8 mouse cellular contexts compared by ENCODE assay signal in the genomic region with DNA sequence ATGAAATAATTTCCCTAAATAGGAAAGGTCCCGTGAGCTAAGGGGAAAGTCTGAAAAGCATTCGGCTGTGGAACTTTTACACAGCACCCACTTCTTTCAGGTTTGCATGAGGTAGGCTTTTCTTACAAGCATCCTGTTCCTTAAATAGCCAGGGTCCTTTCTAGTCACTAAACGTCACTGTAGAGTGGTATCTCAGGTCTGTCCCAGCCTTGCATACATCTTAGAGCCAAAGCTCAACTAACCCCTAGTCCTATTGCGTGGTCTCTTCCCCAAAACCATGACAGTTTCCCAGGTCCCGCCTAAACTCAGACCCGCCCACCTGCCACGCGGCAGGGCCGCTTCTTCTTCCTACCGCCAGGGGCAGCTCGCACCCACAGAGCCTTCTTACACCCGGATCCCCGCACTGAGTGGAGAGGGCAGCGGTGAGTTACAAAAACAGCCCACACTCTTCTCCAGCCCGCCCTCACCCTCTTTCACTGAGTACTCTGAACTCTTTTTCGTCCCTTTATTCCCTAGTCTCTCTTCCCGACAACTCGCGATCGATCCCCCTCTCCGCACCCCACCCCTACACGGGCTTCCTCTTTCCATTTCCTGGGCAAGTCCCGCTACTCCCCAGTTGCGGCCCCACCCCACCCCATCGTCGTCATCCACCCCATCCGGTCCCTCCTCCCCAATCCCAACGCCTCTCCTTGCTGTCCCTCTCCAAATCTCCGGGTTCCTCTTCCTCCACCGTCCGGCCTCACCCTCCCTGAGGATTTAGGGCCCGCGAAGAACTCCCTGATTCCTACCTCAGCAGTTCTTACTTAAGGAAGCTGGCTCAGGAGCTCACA. TPM values are rescaled to one million over a fixed set of nuclear protein-coding genes. Genes with fewer than 3 reads are reported as not detected.
DNase-seq lines count a peak whose midpoint lies in the region; ATAC-seq lines count a peak whose summit lies in the region.

Gene Pgghg, plus strand, starts transcription at position 170 of the 830 bp plus-strand sequence.

- ATAC-seq in granulocyte monocyte progenitor cell, adult 5-6 weeks (replicated peaks; ENCODE audit: poor library complexity, severe bottlenecking) = peak; percentile 86
- peak; percentile 90 for ATAC-seq in intestine, embryonic 16.5 days
- ATAC-seq in limb, embryonic 15.5 days (ENCODE audit: insufficient number of reproducible peaks, low FRiP score, low TSS enrichment, low read depth) = peak; percentile 89
- ATAC-seq in midbrain, embryonic 16.5 days = peak; percentile 88

- peak within 1 kb of the TSS; percentile 83 for H3K27ac ChIP-seq in intestine, embryonic 16.5 days (ENCODE audit: low read length)
- H3K27ac ChIP-seq in limb, embryonic 15.5 days = peak within 1 kb of the TSS; percentile 97
- H3K27ac ChIP-seq in midbrain, embryonic 16.5 days (ENCODE audit: low read length) = 0 out of 2 replicates have a peak within 1 kb of the TSS, but pooled peaks have one; percentile 2

- H3K9ac ChIP-seq in intestine, embryonic 16.5 days (ENCODE audit: low read depth, low read length) = peak within 1 kb of the TSS; percentile 72
- H3K9ac ChIP-seq in limb, embryonic 15.5 days = peak within 1 kb of the TSS; percentile 71
- H3K9ac ChIP-seq in midbrain, embryonic 16.5 days (ENCODE audit: low read depth, low read length) = peak within 1 kb of the TSS; percentile 63

- H3K4me2 ChIP-seq in intestine, embryonic 16.5 days (ENCODE audit: low read depth, low read length) = peak within 1 kb of the TSS; percentile 65
- peak within 1 kb of the TSS; percentile 65 for H3K4me2 ChIP-seq in limb, embryonic 15.5 days
- peak within 1 kb of the TSS; percentile 48 for H3K4me2 ChIP-seq in midbrain, embryonic 16.5 days (ENCODE audit: low read length)

- DNase-seq in 3T3-L1 (ENCODE audit: low read depth, low spot score) = peak; percentile 84
- DNase-seq in adrenal gland, adult 8-10 months = peak; percentile 87
- peak; percentile 90 for DNase-seq in embryo, embryonic 9.5 days (ENCODE audit: extremely low spot score)
- DNase-seq in spleen, postnatal 14 days (ENCODE audit: low spot score in 2 of 2) = peak; percentile 53 to 70

- H3K27me3 ChIP-seq in intestine, embryonic 16.5 days (replicated peaks; ENCODE audit: control insufficient read depth, insufficient read depth, low read length) = no peaks in the 10 kb centered on the region
- H3K27me3 ChIP-seq in limb, embryonic 15.5 days = no peaks in the 10 kb centered on the region; the same call in 1 of the 2 replicates
- H3K27me3 ChIP-seq in midbrain, embryonic 16.5 days (ENCODE audit: control insufficient read depth, insufficient read depth, low read depth, low read length) = no peaks in the 10 kb centered on the region

- H3K9me3 ChIP-seq in intestine, embryonic 16.5 days (ENCODE audit: control insufficient read depth, low read length) = no peaks in the 10 kb centered on the region
- no peaks in the 10 kb centered on the region for H3K9me3 ChIP-seq in limb, embryonic 15.5 days
- no peaks in the 10 kb centered on the region for H3K9me3 ChIP-seq in midbrain, embryonic 16.5 days (replicated peaks; ENCODE audit: control insufficient read depth, low read length, poor library complexity, severe bottlenecking)

- peaks cover 24% of the 10 kb centered on the region for H3K4me1 ChIP-seq in intestine, embryonic 16.5 days (ENCODE audit: control insufficient read depth, insufficient read depth, low read length)
- peaks cover 33% of the 10 kb centered on the region for H3K4me1 ChIP-seq in limb, embryonic 15.5 days
- no peaks in the 10 kb centered on the region for H3K4me1 ChIP-seq in midbrain, embryonic 16.5 days (ENCODE audit: control insufficient read depth, insufficient read depth, low read length)

- peaks cover 11% of the 10 kb centered on the region for H3K36me3 ChIP-seq in intestine, embryonic 16.5 days (ENCODE audit: control insufficient read depth, insufficient read depth, low read length)
- H3K36me3 ChIP-seq in limb, embryonic 15.5 days = peaks cover 20% of the 10 kb centered on the region
- H3K36me3 ChIP-seq in midbrain, embryonic 16.5 days (ENCODE audit: control insufficient read depth, insufficient read depth, low read length) = no peaks in the 10 kb centered on the region

- H3K4me3 ChIP-seq in intestine, embryonic 16.5 days (ENCODE audit: low read length) = peak within 1 kb of the TSS; percentile 59
- peak within 1 kb of the TSS; percentile 56 for H3K4me3 ChIP-seq in limb, embryonic 15.5 days
- H3K4me3 ChIP-seq in midbrain, embryonic 16.5 days (ENCODE audit: low read depth, low read length) = peak within 1 kb of the TSS; percentile 35

- WGBS in intestine, embryonic 16.5 days = 2% methylated on average over 33 of the region's 33 CpGs
- 1% methylated on average over 33 of the region's 33 CpGs for WGBS in limb, embryonic 15.5 days
- WGBS in midbrain, embryonic 16.5 days = 4% methylated on average over 33 of the region's 33 CpGs

RNA-seq across cellular contexts. Expression of gene Pgghg, which starts in this region (rescaled TPM):
- total RNA-seq in adrenal gland, adult 8-10 months (2022) = 10 to 100 TPM; 37.1 to 69.0 (median 52.9) TPM
- total RNA-seq in granulocyte monocyte progenitor cell, adult 5-6 weeks (2014; fragmentation: Nextera tagmentation) = 6.6 and 11.5 TPM in 2 replicates
- total RNA-seq in granulocyte monocyte progenitor cell, adult 5-6 weeks (2017) = 6.9 and 7.8 TPM in 2 replicates
- polyA plus RNA-seq in intestine, embryonic 16.5 days (2015; fragmentation: Nextera tagmentation; extraction: Ambion mirVana) = 23.4 and 23.6 TPM in 2 replicates
- polyA plus RNA-seq in limb, embryonic 15.5 days (2015; fragmentation: Nextera tagmentation; extraction: Ambion mirVana) = 23.1 and 24.9 TPM in 2 replicates
- polyA plus RNA-seq in midbrain, embryonic 16.5 days (2015; fragmentation: Nextera tagmentation; extraction: Ambion mirVana) = 5.4 and 6.3 TPM in 2 replicates

Comparison
In these comparisons a context has a peak if more than half of its experiments do, and no peak if none do; other contexts are left out.
1. Peak in every context shown above with its lines: DNase-seq, ATAC-seq, H3K4me3 ChIP-seq and H3K27ac ChIP-seq.
2. H3K27ac ChIP-seq: peak in every context shown above with its lines; median percentile 97 in limb, embryonic 15.5 days; 83 in intestine, embryonic 16.5 days; 2 in midbrain, embryonic 16.5 days.